In genomic region chr5:22770726-22771125, GRCm38 (mm10) we compare ENCODE assay signal across 20 mouse cellular contexts. TPM values are rescaled to one million over a fixed set of nuclear protein-coding genes. Genes with fewer than 3 reads are reported as not detected.
"Had no signal": no experiment of that assay in that cellular context is flagged by ENCODE, and none has a peak within 500 bp of the region (broad histone marks: within the 10 kb centered on the region; RNA-seq: fewer than 3 reads in every experiment).

No protein-coding gene starts in this region.

- DNase-seq: lung, adult 2 months; lung, postnatal 14 days; lung, postnatal 36 days; right cerebral cortex, postnatal 14 days; thymus, adult 2 months; thymus, postnatal 25 days; thymus, postnatal 4 days had no signal

- H3K4me2 ChIP-seq: lung, embryonic 15.5 days; midbrain, embryonic 11.5 days; midbrain, embryonic 13.5 days; midbrain, embryonic 15.5 days; neural tube, embryonic 12.5 days; stomach, embryonic 15.5 days had no signal

- H3K4me3 ChIP-seq: lung, embryonic 15.5 days; megakaryocyte, embryonic 14.5 days; midbrain, embryonic 13.5 days; midbrain, embryonic 15.5 days; neural tube, embryonic 12.5 days; stomach, embryonic 15.5 days had no signal

- H3K4me1 ChIP-seq: lung, embryonic 15.5 days; megakaryocyte, embryonic 14.5 days; midbrain, embryonic 13.5 days; midbrain, embryonic 15.5 days; neural tube, embryonic 12.5 days; stomach, embryonic 15.5 days had no signal

- ATAC-seq: lung, postnatal 0 days; midbrain, embryonic 13.5 days; midbrain, embryonic 15.5 days had no signal

- H3K27me3 ChIP-seq: lung, embryonic 15.5 days; megakaryocyte, embryonic 14.5 days; midbrain, embryonic 13.5 days; midbrain, embryonic 15.5 days; neural tube, embryonic 12.5 days; stomach, embryonic 15.5 days had no signal

- H3K27ac ChIP-seq: lung, embryonic 15.5 days; macrophage; midbrain, embryonic 13.5 days; midbrain, embryonic 15.5 days; neural tube, embryonic 12.5 days; stomach, embryonic 15.5 days; stomach, postnatal 0 days had no signal

- H3K36me3 ChIP-seq: lung, embryonic 15.5 days; midbrain, embryonic 13.5 days; midbrain, embryonic 15.5 days; neural tube, embryonic 12.5 days; stomach, embryonic 15.5 days had no signal

- H3K9me3 ChIP-seq: lung, embryonic 15.5 days; midbrain, embryonic 13.5 days; midbrain, embryonic 15.5 days; neural tube, embryonic 12.5 days; stomach, embryonic 15.5 days had no signal

- H3K9ac ChIP-seq: lung, embryonic 15.5 days; midbrain, embryonic 13.5 days; midbrain, embryonic 15.5 days; neural tube, embryonic 12.5 days; stomach, embryonic 15.5 days had no signal

RNA-seq across cellular contexts. Expression of gene Lhfpl3, which starts 24.9 kb away (rescaled TPM):
- total RNA-seq: megakaryocyte progenitor cell, adult 5-6 weeks; monocyte, adult 5-6 weeks; neutrophil, adult 5-6 weeks had no signal
- polyA plus RNA-seq: macrophage had no signal
